Mouse (Mus musculus) thymus, adult 2 months (tissue): ENCODE data around the gene Sirt4.

Experiments used
- CTCF ChIP-seq: fragments of 200-500 bp; IDR thresholded peaks from 2 replicates; pipeline ENCODE4 v1.5.1; 2012; ENCODE audit warnings: mild to moderate bottlenecking, control low read depth, low read length, moderate library complexity, borderline replicate concordance; ENCODE audit not compliant: control insufficient read depth, poor library complexity, insufficient read depth; ENCODE audit errors: extremely low read depth
- POLR2A ChIP-seq: fragments of 200-500 bp; IDR thresholded peaks from 2 replicates; pipeline ENCODE4 v1.6.1; 2012; ENCODE audit warnings: mild to moderate bottlenecking, low read length, control low read depth, moderate library complexity; ENCODE audit not compliant: control insufficient read depth, poor library complexity, insufficient read depth; ENCODE audit errors: extremely low read depth

- TF ChIP-seq CTCF (no peak), POLR2A (no peak)
Observed at GRCm38 (mm10) chr5:115473191-115473590, 11.3 kb downstream of the Sirt4 start.
